Mouse (Mus musculus): ENCODE measurements around the gene Wdr93. TPM values are rescaled to one million over a fixed set of nuclear protein-coding genes. Genes with fewer than 3 reads are reported as not detected.

Gene Wdr93
- total and polyA plus RNA-seq, 3 experiments: 0.75 to 1.3 (median 1.2) TPM

GRCm38 (mm10) chr7:79715187-79715981 is 27.6 kb upstream of the Wdr93 start, which contains the start of gene Kif7 (continued):
- TF ChIP-seq KAT2A (IDR thresholded peaks at IDR 0.05; ENCODE audit: insufficient replicate concordance, low read length) (no peak), PAX5 (IDR thresholded peaks at IDR 0.05; ENCODE audit: low read length) (no peak), JUN (IDR thresholded peaks at IDR 0.05; ENCODE audit: insufficient read depth, low read depth, low read length) (no peak), ZKSCAN1 (IDR thresholded peaks at IDR 0.05; ENCODE audit: borderline replicate concordance, low read depth, low read length) (no peak), ZC3H11A (IDR thresholded peaks at IDR 0.05; ENCODE audit: low read depth, low read length) (no peak), ETS1 (conservative IDR thresholded peaks at IDR 0.05; ENCODE audit: low read depth, low read length) (no peak), ELF1 (IDR thresholded peaks at IDR 0.05; ENCODE audit: low read depth, low read length) (peak; percentile 32; the same call in 1 of the 2 replicates), CTCF (conservative IDR thresholded peaks at IDR 0.05 in 1 of 2, IDR thresholded peaks at IDR 0.05 in 1 of 2; ENCODE audit: low read depth in 2 of 2, low read length in 2 of 2) (no peak), USF1 (IDR thresholded peaks at IDR 0.05; ENCODE audit: low read depth, low read length) (no peak), UBTF (IDR thresholded peaks at IDR 0.05; ENCODE audit: low read depth, low read length) (no peak), POLR2A (IDR thresholded peaks at IDR 0.05; ENCODE audit: low read depth, low read length) (peak; percentile 66), POLR2AphosphoS2 (IDR thresholded peaks at IDR 0.05; ENCODE audit: low read depth, low read length) (0 out of 2 replicates have a peak, but pooled peaks have one; percentile 34), MAX (IDR thresholded peaks at IDR 0.05; ENCODE audit: low read length) (no peak), IRF4 (IDR thresholded peaks at IDR 0.05; ENCODE audit: low read depth, low read length) (0 out of 2 replicates have a peak, but pooled peaks have one; percentile 9), MYC (IDR thresholded peaks at IDR 0.05; ENCODE audit: low read depth, low read length) (no peak)

GRCm38 (mm10) chr7:79721386-79721977 is 21.5 kb upstream of the Wdr93 start:
- Histone ChIP-seq H3K36me3 (replicated peaks in 1 of 2; ENCODE audit: control insufficient read depth in 1 of 2, insufficient read depth in 1 of 2, low read length in 1 of 2) (no peaks in the 10 kb centered on the region), H3K27me3 (replicated peaks) (peaks cover 73% of the 10 kb centered on the region), H3K4me3 (replicated peaks in 1 of 3; ENCODE audit: low read depth in 2 of 3, low read length in 2 of 3, poor library complexity in 1 of 3) (peak overlapping the region in 1 of 3 experiments; percentile 42), H3K4me2 (ENCODE audit: insufficient read depth, low read depth, poor library complexity, severe bottlenecking) (no peak overlapping the region), H3K4me1 (ENCODE audit: control insufficient read depth in 1 of 2, insufficient read depth in 2 of 2) (peaks cover under 1 to 3% of the 10 kb centered on the region in 2 experiments; a peak in 2 of 4 replicates), H3K79me2 (replicated peaks; ENCODE audit: control insufficient read depth, extremely low read depth, insufficient read depth, poor library complexity, severe bottlenecking) (no peaks in the 10 kb centered on the region), H3K9ac (ENCODE audit: insufficient read depth, low read depth) (no peak overlapping the region), H3K27ac (ENCODE audit: insufficient read depth, low read depth) (no peak overlapping the region), H3K9me3 (replicated peaks; ENCODE audit: low read length) (peaks cover 5% of the 10 kb centered on the region)
- in situ Hi-C loops (cut with MboI; ENCODE audit: low pct_ligation_motif_present, low pct_unique_long_range_greater_than_20kb, low sequenced_read_pairs) (loop anchor here (10.0 kb wide), 1 partner anchor 227 kb away; no protein-coding TSS in a partner anchor), dilution Hi-C loops (cut with MboI; ENCODE audit: extremely low pct_ligation_motif_present, extremely low pct_unique_long_range_greater_than_20kb, low sequenced_read_pairs) (no loop called here)
- DNase-seq (ENCODE audit: extremely low read depth): no peak
- TF ChIP-seq ZNF384 (IDR thresholded peaks at IDR 0.05; ENCODE audit: low read depth, low read length): no peak
- no peak for TF ChIP-seq SMC3 (IDR thresholded peaks at IDR 0.05; ENCODE audit: low read depth, low read length)
- TF ChIP-seq USF2 (conservative IDR thresholded peaks at IDR 0.05; ENCODE audit: low read depth, low read length): no peak
- TF ChIP-seq MAZ (IDR thresholded peaks at IDR 0.05; ENCODE audit: low read depth, low read length): no peak
- no peak for TF ChIP-seq PAX5 (IDR thresholded peaks at IDR 0.05; ENCODE audit: low read length)
- no peak for TF ChIP-seq RCOR1 (conservative IDR thresholded peaks at IDR 0.05; ENCODE audit: low read depth, low read length)
- no peak for TF ChIP-seq MEF2A (IDR thresholded peaks at IDR 0.05; ENCODE audit: borderline replicate concordance, low read depth, low read length)
- no peak for TF ChIP-seq NRF1 (IDR thresholded peaks at IDR 0.05; ENCODE audit: low read depth, low read length)
- TF ChIP-seq SIN3A (IDR thresholded peaks at IDR 0.05; ENCODE audit: low read length): no peak
- no peak for TF ChIP-seq MYC (IDR thresholded peaks at IDR 0.05; ENCODE audit: low read depth, low read length)
- no peak for TF ChIP-seq RAD21 (IDR thresholded peaks at IDR 0.05; ENCODE audit: low read depth, low read length)
- no peak for TF ChIP-seq TCF12 (IDR thresholded peaks at IDR 0.05; ENCODE audit: low read depth, low read length)
